Mouse (Mus musculus) cerebellum, postnatal 14 days (tissue): ENCODE results near the gene Ahr.

Source experiments
- DNase-seq, 2 experiments: peaks; one replicate each; pipeline ENCODE4 v3.0.0; 2021; ENCODE audit warnings: mixed read lengths in 2 of 2

The Ahr gene

GRCm38 (mm10) chr12:35534754-35535236 is at the start of gene Ahr:
Gene Ahr, minus strand, starts transcription at chr12:35535038.
- peak; percentile 89 to 90 for DNase-seq

- DNase-seq, result no peak
These were observed 44.0 kb upstream of the Ahr start for GRCm38 (mm10) chr12:35578826-35579225.

- no peak for DNase-seq
These were observed 41.3 kb upstream of the Ahr start for GRCm38 (mm10) chr12:35576107-35576506.

GRCm38 (mm10) chr12:35573713-35574112 is 38.9 kb upstream of the Ahr start:
- no peak for DNase-seq

- DNase-seq, result no peak
These were observed 28.0 kb upstream of the Ahr start for GRCm38 (mm10) chr12:35562826-35563225.

- DNase-seq, result no peak
These were observed 24.0 kb upstream of the Ahr start for GRCm38 (mm10) chr12:35558868-35559267.

- no peak for DNase-seq
These were observed 21.1 kb upstream of the Ahr start for GRCm38 (mm10) chr12:35555925-35556324.

- no peak for DNase-seq
These were observed 19.5 kb upstream of the Ahr start for GRCm38 (mm10) chr12:35554309-35554708.

GRCm38 (mm10) chr12:35553174-35553573 is 18.3 kb upstream of the Ahr start:
- DNase-seq, result no peak

GRCm38 (mm10) chr12:35550299-35550698 is 15.5 kb upstream of the Ahr start:
- no peak for DNase-seq

- peak; percentile 39 to 44 for DNase-seq
These were observed 8.0 kb upstream of the Ahr start for GRCm38 (mm10) chr12:35542836-35543235.

GRCm38 (mm10) chr12:35538843-35539242 is 4.0 kb upstream of the Ahr start:
- no peak for DNase-seq

GRCm38 (mm10) chr12:35534114-35534753 is 604 bp downstream of the Ahr start:
- peak in 1 of 2 experiments; percentile 54 for DNase-seq

GRCm38 (mm10) chr12:35533748-35534113 is 1.1 kb downstream of the Ahr start:
- no peak for DNase-seq

GRCm38 (mm10) chr12:35533133-35533532 is 1.7 kb downstream of the Ahr start:
- no peak for DNase-seq

- peak; percentile 77 to 83 for DNase-seq
These were observed 2.7 kb downstream of the Ahr start for GRCm38 (mm10) chr12:35532151-35532550.

- no peak for DNase-seq
These were observed 4.3 kb downstream of the Ahr start for GRCm38 (mm10) chr12:35530587-35530986.

- DNase-seq, result no peak
These were observed 7.4 kb downstream of the Ahr start for GRCm38 (mm10) chr12:35527429-35527828.

GRCm38 (mm10) chr12:35522585-35523103 is 12.2 kb downstream of the Ahr start:
- DNase-seq, result no peak

GRCm38 (mm10) chr12:35515621-35516020 is 19.2 kb downstream of the Ahr start:
- no peak for DNase-seq

GRCm38 (mm10) chr12:35514671-35515070 is 20.2 kb downstream of the Ahr start:
- DNase-seq, result no peak

- no peak for DNase-seq
These were observed 24.1 kb downstream of the Ahr start for GRCm38 (mm10) chr12:35510711-35511110.

GRCm38 (mm10) chr12:35506383-35506782 is 28.5 kb downstream of the Ahr start:
- DNase-seq, result no peak

GRCm38 (mm10) chr12:35504081-35504480 is 30.8 kb downstream of the Ahr start:
- no peak for DNase-seq

- no peak for DNase-seq
These were observed 31.3 kb downstream of the Ahr start for GRCm38 (mm10) chr12:35503586-35503985.
